Mouse (Mus musculus) intestine, embryonic 14.5 days (tissue): ENCODE data around the gene Muc13. TPM values are rescaled to one million over a fixed set of nuclear protein-coding genes. Genes with fewer than 3 reads are reported as not detected.

Source experiments
- ATAC-seq: fragments of 200-750 bp; cut with Nextera tagmentation; replicated peaks from 2 replicates; pipeline ENCODE4 v1.8.0; 2017; ENCODE audit warnings: low read depth, moderate number of reproducible peaks, moderate TSS enrichment, moderate library complexity; ENCODE audit not compliant: low FRiP score, low TSS enrichment
- DNase-seq: peaks from one replicate; pipeline ENCODE4 v3.0.0-alpha.2; 2018; ENCODE audit warnings: low spot score
- H3K27ac ChIP-seq: fragments of 300-500 bp; sonication (generic); 2 replicates; pipeline ENCODE4 v1.5.1; 2014; ENCODE audit warnings: low read depth, mild to moderate bottlenecking, control low read depth
- H3K27me3 ChIP-seq: fragments of 300-500 bp; sonication (generic); replicated peaks from 2 replicates; pipeline ENCODE4 v1.6.1; 2014; ENCODE audit warnings: low read length, control low read depth; ENCODE audit not compliant: control insufficient read depth, insufficient read depth
- H3K36me3 ChIP-seq: fragments of 300-500 bp; sonication (generic); 2 replicates; pipeline ENCODE4 v1.6.1; 2014; ENCODE audit warnings: low read length, control low read depth; ENCODE audit not compliant: control insufficient read depth, insufficient read depth
- H3K4me1 ChIP-seq: fragments of 300-500 bp; sonication (generic); replicated peaks from 2 replicates; pipeline ENCODE4 v1.6.1; 2014; ENCODE audit warnings: low read length, control low read depth, mixed read lengths; ENCODE audit not compliant: control insufficient read depth, insufficient read depth
- H3K4me2 ChIP-seq: fragments of 300-500 bp; sonication (generic); 2 replicates; pipeline ENCODE4 v1.6.1; 2014; ENCODE audit warnings: low read length
- H3K4me3 ChIP-seq: fragments of 300-500 bp; sonication (generic); 2 replicates; pipeline ENCODE4 v1.5.1; 2014; ENCODE audit warnings: low read depth, low read length, control low read depth, mixed read lengths
- H3K9ac ChIP-seq: fragments of 300-500 bp; sonication (generic); 2 replicates; pipeline ENCODE4 v1.6.1; 2014; ENCODE audit warnings: mild to moderate bottlenecking, low read length
- H3K9me3 ChIP-seq: fragments of 300-500 bp; sonication (generic); 2 replicates; pipeline ENCODE4 v1.6.1; 2016; ENCODE audit warnings: low read length, control low read depth; ENCODE audit not compliant: control insufficient read depth
- WGBS: fragments of 180-500 bp; shearing (Covaris S2); extraction: QIAGEN DNeasy Blood & Tissue Kit; methylation state at CpG from one replicate; pipeline ENCODE4 v1.1.7; 2014; 5-methylcytosine and 5-hydroxymethylcytosine counted together
- polyA plus RNA-seq: library from polyadenylated mRNA; unstranded; fragments of >200 nt; fragmentation: Nextera tagmentation; extraction: Ambion mirVana; gene quantifications from 2 replicates; pipeline ENCODE4 v1.2.1, GENCODE M21; 2014

Gene Muc13
- polyA plus RNA-seq, 1 experiment from 2014 or later, result 105 TPM

DNA sequence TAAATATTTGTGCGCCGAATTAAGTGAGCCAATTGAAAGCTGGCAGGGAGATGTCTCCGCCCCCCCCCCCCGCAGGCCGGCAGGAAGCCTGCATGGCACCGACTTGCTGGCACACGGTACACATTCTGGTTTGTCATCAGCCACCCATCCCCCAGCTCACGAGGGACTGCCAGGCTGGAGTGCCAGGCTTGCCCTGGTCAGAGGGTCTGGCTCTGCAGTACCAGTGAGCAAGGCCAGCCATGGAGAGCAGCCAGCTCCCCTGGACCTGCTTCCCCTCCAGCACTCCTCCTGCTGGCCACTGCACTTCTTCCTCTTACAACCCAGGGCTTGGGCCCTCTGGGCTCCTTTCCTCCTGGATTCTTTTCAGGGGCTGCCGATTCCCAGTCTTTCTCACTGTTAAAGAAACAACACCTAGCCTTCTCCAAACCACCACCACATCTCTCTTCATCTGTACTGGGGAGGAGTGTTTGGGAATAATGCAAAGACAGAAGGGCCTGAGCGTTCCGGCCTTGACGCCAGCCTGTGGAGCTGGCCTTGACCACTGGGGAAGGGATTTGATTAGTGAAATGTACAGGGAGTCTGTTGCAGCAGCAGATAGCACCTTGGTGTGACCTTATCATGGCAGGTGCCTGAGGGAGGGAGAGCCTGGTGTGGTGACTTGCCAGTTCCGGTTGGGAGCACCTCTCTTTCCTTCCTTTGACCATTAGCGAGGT, 66.3 kb downstream of the Muc13 start:
- H3K9me3 ChIP-seq, result no peaks in the 10 kb centered on the region
- H3K27ac ChIP-seq, result no peak overlapping the region
- no peak overlapping the region for H3K4me2 ChIP-seq
- H3K4me1 ChIP-seq, result no peaks in the 10 kb centered on the region
- no peak overlapping the region for H3K9ac ChIP-seq
- H3K27me3 ChIP-seq, result no peaks in the 10 kb centered on the region
- ATAC-seq (no peak), DNase-seq (no peak)
- H3K36me3 ChIP-seq, result no peaks in the 10 kb centered on the region
- WGBS, result 54% methylated on average over 14 of the region's 14 CpGs
- H3K4me3 ChIP-seq, result no peak overlapping the region

DNA sequence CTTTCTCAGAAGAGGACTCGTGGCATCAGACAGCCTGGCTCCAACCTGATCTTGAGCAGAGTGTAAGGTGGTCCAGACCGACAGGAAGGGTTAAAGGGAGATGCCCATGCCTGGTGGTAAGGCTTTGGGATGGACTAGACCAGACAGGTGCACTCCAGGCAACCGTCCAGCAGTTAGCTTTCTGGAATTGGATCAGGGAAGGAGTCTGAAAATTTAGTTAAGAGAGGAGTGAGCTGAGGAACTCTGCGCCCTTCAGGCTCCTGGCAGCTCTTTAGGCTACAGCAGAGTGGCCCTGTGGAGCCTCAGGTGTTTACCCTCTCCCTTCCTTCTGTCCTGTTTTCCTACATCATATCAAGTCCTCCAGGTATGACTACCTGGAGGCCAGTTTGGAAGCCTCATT, 68.6 kb downstream of the Muc13 start:
- no peak overlapping the region for H3K4me3 ChIP-seq
- no peaks in the 10 kb centered on the region for H3K4me1 ChIP-seq
- WGBS, result 79% methylated on average over 4 of the region's 4 CpGs
- H3K27ac ChIP-seq, result no peak overlapping the region
- no peak overlapping the region for H3K4me2 ChIP-seq
- no peaks in the 10 kb centered on the region for H3K27me3 ChIP-seq
- DNase-seq (no peak), ATAC-seq (no peak)
- H3K9ac ChIP-seq, result no peak overlapping the region
- H3K9me3 ChIP-seq, result no peaks in the 10 kb centered on the region
- 0 out of 2 replicates have a peak, but pooled peaks cover 3% of the 10 kb centered on the region for H3K36me3 ChIP-seq

DNA sequence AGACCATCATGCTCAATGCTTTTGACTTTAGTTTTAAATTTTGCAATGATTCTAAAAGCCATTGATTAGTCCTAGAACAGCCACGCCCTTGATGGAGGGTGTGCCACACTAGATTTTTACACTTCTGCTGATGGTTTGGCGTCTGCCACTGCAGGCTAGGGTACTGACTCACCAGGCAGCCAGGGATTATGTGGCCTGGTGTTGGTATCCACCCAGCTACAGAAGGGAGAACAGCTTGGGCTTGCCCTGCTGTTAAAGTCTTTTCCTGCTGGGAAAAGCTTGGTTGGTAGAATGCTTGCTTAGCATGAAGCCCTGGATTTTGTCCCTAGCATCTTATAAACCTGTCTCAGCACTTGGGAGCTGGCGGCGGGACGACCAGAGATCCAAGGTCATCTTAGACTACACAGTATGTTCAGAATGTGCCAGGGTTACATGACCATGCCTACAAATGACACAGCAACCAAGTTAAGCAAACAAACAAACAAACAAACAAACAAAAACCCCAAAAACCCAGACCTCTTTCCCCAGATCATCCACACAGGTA, 69.4 kb downstream of the Muc13 start:
- Histone ChIP-seq H3K27me3 (no peaks in the 10 kb centered on the region), H3K4me1 (no peaks in the 10 kb centered on the region), H3K4me3 (no peak overlapping the region), H3K4me2 (no peak overlapping the region), H3K9ac (no peak overlapping the region), H3K9me3 (no peaks in the 10 kb centered on the region), H3K36me3 (0 out of 2 replicates have a peak, but pooled peaks cover 3% of the 10 kb centered on the region), H3K27ac (no peak overlapping the region)
- ATAC-seq, result no peak
- DNase-seq, result no peak
- 76% methylated on average over 5 of the region's 5 CpGs for WGBS

Other genes starting within 250 kb of the Muc13 start
- gene Heg1, start 109.7 kb upstream of the Muc13 start, polyA plus RNA-seq, result 26.5 and 28.4 TPM in 2 replicates
- gene Itgb5, start 35.6 kb downstream of the Muc13 start, polyA plus RNA-seq, result 23.7 and 41.4 TPM in 2 replicates
- gene Umps, start 173.0 kb downstream of the Muc13 start, polyA plus RNA-seq, result 71.5 and 76.5 TPM in 2 replicates